Mouse (Mus musculus): ENCODE results near the gene Orm1. TPM values are rescaled to one million over a fixed set of nuclear protein-coding genes. Genes with fewer than 3 reads are reported as not detected.

Gene Orm1
- polyA plus RNA-seq, 1 experiment, result 3.2 TPM

GRCm38 (mm10) chr4:63389887-63390528 lies 45.6 kb downstream of the Orm1 start:
- 82% methylated on average over 11 of the region's 11 CpGs for WGBS
- no peak for DNase-seq (ENCODE audit: low read depth, low spot score)

- WGBS, result 60% methylated on average over 6 of the region's 6 CpGs
- DNase-seq (ENCODE audit: low read depth, low spot score), result no peak
These were observed 47.0 kb downstream of the Orm1 start for GRCm38 (mm10) chr4:63391322-63391721.

Other genes with a start within 250 kb of the Orm1 start
- 0.26 and 0.73 TPM in 2 replicates for gene Ambp, start 189.8 kb upstream of the Orm1 start, polyA plus RNA-seq (2012; rRNA removed)
- gene Kif12, start 172.4 kb upstream of the Orm1 start, polyA plus RNA-seq (2012; rRNA removed), result 4.8 and 6.3 TPM in 2 replicates
- gene Col27a1, start 130.6 kb upstream of the Orm1 start, polyA plus RNA-seq (2012; rRNA removed), result 5.5 and 6.0 TPM in 2 replicates
- gene Orm3, start 11.6 kb downstream of the Orm1 start, polyA plus RNA-seq (2012; rRNA removed), result 0.11 TPM in 1 of 2 replicates, not detected in the other
- 0.15 and 0.21 TPM in 2 replicates for gene Orm2, start 17.9 kb downstream of the Orm1 start, polyA plus RNA-seq (2012; rRNA removed)
- 7.6 and 8.7 TPM in 2 replicates for gene Akna, start 58.8 kb downstream of the Orm1 start, polyA plus RNA-seq (2012; rRNA removed)
- gene Whrn, start 151.4 kb downstream of the Orm1 start, polyA plus RNA-seq (2012; rRNA removed), result 11.0 and 14.1 TPM in 2 replicates
- 37.2 and 39.9 TPM in 2 replicates for gene Atp6v1g1, start 200.2 kb downstream of the Orm1 start, polyA plus RNA-seq (2012; rRNA removed)
- gene Tmem268, start 214.2 kb downstream of the Orm1 start, polyA plus RNA-seq (2012; rRNA removed), result 12.7 and 14.8 TPM in 2 replicates